Mouse (Mus musculus): ENCODE data around the gene Prpf8.
A peak's percentile ranks its signal among the peaks of the same experiment; 100 is the strongest.

GRCm38 (mm10) chr11:75510627-75510993 lies 24.0 kb downstream of the Prpf8 start:
- TF ChIP-seq CTCF (conservative IDR thresholded peaks at IDR 0.05; ENCODE audit: low read length) (peak; percentile 73), POU5F1 (IDR thresholded peaks at IDR 0.05; ENCODE audit: borderline replicate concordance, low read length) (no peak)

All from E14TG2a.4 (cell line).